Mouse (Mus musculus): ENCODE data around the gene Zswim9. TPM values are rescaled to one million over a fixed set of nuclear protein-coding genes. Genes with fewer than 3 reads are reported as not detected.

Gene Zswim9
- 8.9 and 9.7 TPM in 2 replicates for polyA plus RNA-seq (2015; fragmentation: Nextera tagmentation; extraction: Ambion mirVana)

DNA sequence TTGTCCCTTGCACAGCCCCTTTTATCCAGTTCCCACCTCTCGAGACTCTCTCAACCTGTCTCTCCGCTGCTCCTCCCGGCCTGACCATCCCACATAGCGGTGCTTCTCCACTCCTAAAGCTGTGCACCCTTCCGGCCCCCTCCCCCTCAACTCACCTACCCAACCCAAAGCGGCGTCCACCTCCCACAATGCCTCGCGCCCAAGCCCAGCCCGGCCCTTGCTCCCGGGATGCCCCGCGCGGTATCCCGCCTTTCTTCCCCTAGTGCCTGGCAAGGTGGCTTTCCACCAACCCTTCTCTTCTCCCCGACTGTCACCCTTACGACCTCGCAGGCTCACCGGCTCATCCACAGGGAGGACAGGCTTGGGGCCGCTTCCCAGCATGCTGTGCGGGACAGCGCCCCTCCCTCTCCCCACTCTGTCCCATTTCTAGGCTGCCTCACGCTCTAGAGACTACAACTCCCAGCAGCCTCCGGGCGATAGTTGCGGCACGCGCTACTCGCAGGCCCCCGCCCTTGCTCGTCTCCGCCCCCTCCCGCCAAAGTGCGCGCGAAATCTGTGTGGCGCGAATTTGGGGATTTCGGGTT is at the start of gene Zswim9:
Gene Zswim9, minus strand, starts transcription at position 414 of the 584 bp plus-strand sequence.
- Histone ChIP-seq H3K9me3 (ENCODE audit: control insufficient read depth, low read length) (no peaks in the 10 kb centered on the region), H3K4me2 (ENCODE audit: low read depth, low read length) (peak within 1 kb of the TSS; percentile 79), H3K9ac (ENCODE audit: low read length) (peak within 1 kb of the TSS; percentile 91), H3K36me3 (ENCODE audit: control insufficient read depth, insufficient read depth, low read length) (peaks cover 37% of the 10 kb centered on the region), H3K4me3 (ENCODE audit: low read length) (peak within 1 kb of the TSS; percentile 85), H3K4me1 (replicated peaks; ENCODE audit: control insufficient read depth, insufficient read depth, low read length) (peaks cover 4% of the 10 kb centered on the region; the same call in 1 of the 2 replicates), H3K27ac (ENCODE audit: low read length) (peak within 1 kb of the TSS; percentile 83), H3K27me3 (ENCODE audit: control insufficient read depth, insufficient read depth, low read depth, low read length) (no peaks in the 10 kb centered on the region)
- under 1% methylated on average over 39 of the region's 39 CpGs for WGBS
- ATAC-seq (ENCODE audit: low read depth) = peak; percentile 99

DNA sequence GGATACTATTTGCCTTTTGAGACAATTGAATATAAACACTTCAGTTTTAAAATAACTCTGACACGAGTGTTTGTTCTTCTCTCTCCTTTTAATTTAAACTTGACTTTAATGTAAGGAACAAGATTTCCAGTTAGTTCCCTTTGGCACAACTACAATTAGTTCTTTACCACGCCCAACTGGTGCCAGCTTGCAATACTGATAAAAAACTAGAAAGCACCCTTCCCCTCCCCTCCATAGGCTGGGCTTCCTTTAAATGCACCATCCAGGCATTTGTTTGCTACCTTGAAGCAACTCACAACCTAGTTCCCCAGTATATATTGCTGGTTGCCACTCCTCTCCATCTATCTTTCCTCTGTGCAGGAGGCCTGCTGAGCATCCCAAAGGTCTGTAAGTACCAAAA is 45.8 kb upstream of the Zswim9 start, which contains the start of gene Pla2g4c:
Gene Pla2g4c, plus strand, starts transcription at position 340 of the 400 bp plus-strand sequence.
- WGBS = 63% methylated on average over 2 of the region's 2 CpGs
- H3K4me3 ChIP-seq (ENCODE audit: low read length) = no peak within 1 kb of the TSS
- H3K4me2 ChIP-seq (ENCODE audit: low read depth, low read length) = no peak within 1 kb of the TSS
- peak; percentile 43; the same call in 1 of the 2 replicates for ATAC-seq (ENCODE audit: low read depth)
- H3K4me1 ChIP-seq (replicated peaks; ENCODE audit: control insufficient read depth, insufficient read depth, low read length) = no peaks in the 10 kb centered on the region
- H3K9me3 ChIP-seq (ENCODE audit: control insufficient read depth, low read length) = no peaks in the 10 kb centered on the region
- H3K27me3 ChIP-seq (ENCODE audit: control insufficient read depth, insufficient read depth, low read depth, low read length) = no peaks in the 10 kb centered on the region
- H3K27ac ChIP-seq (ENCODE audit: low read length) = no peak within 1 kb of the TSS
- no peak within 1 kb of the TSS for H3K9ac ChIP-seq (ENCODE audit: low read length)
- H3K36me3 ChIP-seq (ENCODE audit: control insufficient read depth, insufficient read depth, low read length) = no peaks in the 10 kb centered on the region

DNA sequence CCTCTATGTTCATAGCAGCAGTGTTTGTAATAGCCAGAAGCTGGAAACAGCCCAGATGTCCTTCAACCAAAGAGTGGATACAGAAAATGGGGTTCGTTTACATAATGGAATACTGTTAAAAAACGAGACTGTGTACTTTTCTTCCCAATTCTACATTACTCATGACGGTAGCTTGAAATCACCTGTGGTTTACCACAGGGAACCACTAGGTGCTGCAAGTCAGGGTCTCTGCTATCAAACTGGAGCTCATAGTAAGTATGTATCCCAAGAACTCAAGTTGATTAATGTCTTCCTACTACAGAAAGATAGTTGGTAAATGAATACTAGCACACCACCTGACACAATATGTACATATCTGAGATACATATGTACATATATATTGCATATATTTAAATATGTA is 42.9 kb upstream of the Zswim9 start:
- no peak overlapping the region for H3K9ac ChIP-seq (ENCODE audit: low read length)
- 71% methylated on average over 3 of the region's 3 CpGs for WGBS
- no peak overlapping the region for H3K27ac ChIP-seq (ENCODE audit: low read length)
- H3K4me1 ChIP-seq (replicated peaks; ENCODE audit: control insufficient read depth, insufficient read depth, low read length) = no peaks in the 10 kb centered on the region
- H3K4me2 ChIP-seq (ENCODE audit: low read depth, low read length) = no peak overlapping the region
- no peaks in the 10 kb centered on the region for H3K36me3 ChIP-seq (ENCODE audit: control insufficient read depth, insufficient read depth, low read length)
- no peaks in the 10 kb centered on the region for H3K27me3 ChIP-seq (ENCODE audit: control insufficient read depth, insufficient read depth, low read depth, low read length)
- ATAC-seq (ENCODE audit: low read depth) = no peak
- no peak overlapping the region for H3K4me3 ChIP-seq (ENCODE audit: low read length)
- no peaks in the 10 kb centered on the region for H3K9me3 ChIP-seq (ENCODE audit: control insufficient read depth, low read length)

DNA sequence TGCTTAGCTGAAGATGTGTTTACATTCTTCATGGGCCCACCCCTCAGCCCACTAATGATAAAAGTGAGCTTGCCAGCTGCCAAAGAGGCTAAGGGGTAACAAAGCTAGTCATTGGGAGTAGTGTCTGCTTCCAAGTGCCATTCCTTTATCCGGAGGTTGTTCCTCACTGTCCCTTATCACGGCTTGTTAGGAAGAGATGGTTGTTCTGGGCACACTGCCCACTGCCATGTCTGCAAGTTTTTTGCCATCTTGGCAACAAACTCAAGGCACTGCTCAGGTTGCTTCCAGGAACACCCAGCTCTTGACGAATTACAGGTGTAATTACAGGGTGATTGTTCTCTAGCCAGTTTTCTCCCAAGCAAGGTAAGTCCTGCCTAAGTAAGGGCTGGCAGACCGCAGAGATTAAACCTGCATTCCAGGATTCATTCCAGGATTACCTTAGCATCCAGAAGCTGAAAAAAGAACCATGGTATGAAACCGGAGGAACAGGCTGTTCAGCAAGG is 35.6 kb upstream of the Zswim9 start:
- peaks cover 18% of the 10 kb centered on the region for H3K36me3 ChIP-seq (ENCODE audit: control insufficient read depth, insufficient read depth, low read length)
- no peak overlapping the region for H3K27ac ChIP-seq (ENCODE audit: low read length)
- no peaks in the 10 kb centered on the region for H3K4me1 ChIP-seq (replicated peaks; ENCODE audit: control insufficient read depth, insufficient read depth, low read length)
- no peak for ATAC-seq (ENCODE audit: low read depth)
- no peaks in the 10 kb centered on the region for H3K27me3 ChIP-seq (ENCODE audit: control insufficient read depth, insufficient read depth, low read depth, low read length)
- 70% methylated on average over 5 of the region's 5 CpGs for WGBS
- no peak overlapping the region for H3K4me2 ChIP-seq (ENCODE audit: low read depth, low read length)
- H3K9me3 ChIP-seq (ENCODE audit: control insufficient read depth, low read length) = no peaks in the 10 kb centered on the region
- no peak overlapping the region for H3K4me3 ChIP-seq (ENCODE audit: low read length)
- no peak overlapping the region for H3K9ac ChIP-seq (ENCODE audit: low read length)

DNA sequence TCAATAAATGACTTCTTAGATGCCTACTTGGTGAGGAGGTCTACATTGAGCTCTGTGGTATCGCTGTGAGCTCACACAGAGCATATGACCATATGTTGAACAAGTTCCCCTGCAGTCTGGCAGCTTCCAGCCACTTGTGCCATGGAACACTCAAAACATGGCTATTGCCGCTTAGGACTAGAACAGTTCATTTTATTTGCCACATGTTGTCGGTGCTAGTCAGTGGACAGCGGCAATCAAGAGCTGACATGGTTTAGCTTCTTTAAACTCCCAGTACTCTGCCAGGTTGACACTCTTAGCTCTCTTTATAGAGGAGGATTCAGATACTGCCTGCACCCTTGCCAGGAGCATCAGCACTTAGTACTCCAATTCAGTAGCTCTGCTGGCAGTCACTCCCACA is 32.9 kb upstream of the Zswim9 start:
- Histone ChIP-seq H3K27ac (ENCODE audit: low read length) (no peak overlapping the region), H3K4me3 (ENCODE audit: low read length) (no peak overlapping the region), H3K4me1 (replicated peaks; ENCODE audit: control insufficient read depth, insufficient read depth, low read length) (no peaks in the 10 kb centered on the region), H3K9ac (ENCODE audit: low read length) (no peak overlapping the region), H3K27me3 (ENCODE audit: control insufficient read depth, insufficient read depth, low read depth, low read length) (no peaks in the 10 kb centered on the region), H3K4me2 (ENCODE audit: low read depth, low read length) (no peak overlapping the region), H3K36me3 (ENCODE audit: control insufficient read depth, insufficient read depth, low read length) (peaks cover 32% of the 10 kb centered on the region), H3K9me3 (ENCODE audit: control insufficient read depth, low read length) (no peaks in the 10 kb centered on the region)
- no peak for ATAC-seq (ENCODE audit: low read depth)
- 92% methylated on average over 4 of the region's 4 CpGs for WGBS

DNA sequence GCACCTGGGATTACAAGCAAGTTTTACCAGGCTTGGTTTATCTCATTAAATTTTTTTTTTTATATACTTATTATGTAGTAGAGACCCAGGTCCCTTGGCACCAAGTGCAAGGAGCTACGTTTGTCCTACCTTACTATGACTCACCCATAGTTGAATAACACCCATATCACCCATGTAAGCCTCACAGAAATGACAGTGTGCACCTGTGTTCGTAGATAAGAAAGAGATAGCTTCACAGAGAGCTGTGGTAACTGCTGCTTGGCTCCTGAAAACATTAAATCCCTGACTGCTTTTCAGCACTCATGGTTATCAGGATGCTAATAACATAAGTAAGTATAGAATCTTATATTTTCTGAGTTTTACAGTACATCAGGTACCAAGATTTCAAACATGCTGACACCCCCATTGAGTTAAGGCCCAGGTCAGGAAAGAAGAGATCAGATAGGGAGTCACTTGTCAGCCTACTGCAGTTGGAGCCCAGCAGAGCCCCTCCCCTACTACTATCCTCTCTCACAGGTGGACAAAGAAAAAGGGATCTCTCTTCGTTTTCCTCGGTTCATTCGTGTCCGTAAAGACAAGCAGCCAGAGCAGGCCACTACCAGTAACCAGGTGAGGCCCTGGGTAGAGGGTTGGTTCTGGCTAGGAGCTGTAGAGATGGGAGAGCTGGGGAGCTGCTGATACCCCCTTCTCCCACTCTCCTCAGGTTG is 32.1 kb upstream of the Zswim9 start:
- Histone ChIP-seq H3K9ac (ENCODE audit: low read length) (no peak overlapping the region), H3K27me3 (ENCODE audit: control insufficient read depth, insufficient read depth, low read depth, low read length) (no peaks in the 10 kb centered on the region), H3K36me3 (ENCODE audit: control insufficient read depth, insufficient read depth, low read length) (peaks cover 36% of the 10 kb centered on the region), H3K4me2 (ENCODE audit: low read depth, low read length) (no peak overlapping the region), H3K9me3 (ENCODE audit: control insufficient read depth, low read length) (no peaks in the 10 kb centered on the region), H3K4me3 (ENCODE audit: low read length) (no peak overlapping the region), H3K4me1 (replicated peaks; ENCODE audit: control insufficient read depth, insufficient read depth, low read length) (no peaks in the 10 kb centered on the region), H3K27ac (ENCODE audit: low read length) (no peak overlapping the region)
- WGBS = 91% methylated on average over 6 of the region's 6 CpGs
- no peak for ATAC-seq (ENCODE audit: low read depth)

DNA sequence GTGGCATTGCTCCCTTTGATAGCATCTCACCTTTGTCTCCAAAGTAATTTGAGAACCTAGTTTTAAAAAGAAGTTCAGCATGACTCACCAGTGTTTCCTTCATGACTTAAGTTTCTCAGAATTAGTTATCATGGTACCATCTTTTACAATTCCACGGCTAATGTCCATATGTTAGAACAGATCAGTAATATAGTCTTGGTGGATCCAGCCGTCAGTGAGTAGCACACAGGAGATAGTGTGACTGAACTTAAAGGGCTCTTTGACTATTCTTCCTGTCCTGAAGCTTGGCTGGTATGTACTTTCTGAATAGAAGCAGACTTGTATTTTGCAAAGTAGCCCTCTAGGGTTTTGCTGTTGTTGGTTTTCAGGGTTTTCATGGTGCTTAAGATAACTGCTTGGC is 30.9 kb upstream of the Zswim9 start:
- Histone ChIP-seq H3K9me3 (ENCODE audit: control insufficient read depth, low read length) (no peaks in the 10 kb centered on the region), H3K4me2 (ENCODE audit: low read depth, low read length) (no peak overlapping the region), H3K9ac (ENCODE audit: low read length) (no peak overlapping the region), H3K27me3 (ENCODE audit: control insufficient read depth, insufficient read depth, low read depth, low read length) (no peaks in the 10 kb centered on the region), H3K4me3 (ENCODE audit: low read length) (no peak overlapping the region), H3K27ac (ENCODE audit: low read length) (no peak overlapping the region), H3K36me3 (ENCODE audit: control insufficient read depth, insufficient read depth, low read length) (peaks cover 41% of the 10 kb centered on the region), H3K4me1 (replicated peaks; ENCODE audit: control insufficient read depth, insufficient read depth, low read length) (no peaks in the 10 kb centered on the region)
- no peak for ATAC-seq (ENCODE audit: low read depth)
- WGBS = 83% methylated on average over 2 of the region's 2 CpGs

DNA sequence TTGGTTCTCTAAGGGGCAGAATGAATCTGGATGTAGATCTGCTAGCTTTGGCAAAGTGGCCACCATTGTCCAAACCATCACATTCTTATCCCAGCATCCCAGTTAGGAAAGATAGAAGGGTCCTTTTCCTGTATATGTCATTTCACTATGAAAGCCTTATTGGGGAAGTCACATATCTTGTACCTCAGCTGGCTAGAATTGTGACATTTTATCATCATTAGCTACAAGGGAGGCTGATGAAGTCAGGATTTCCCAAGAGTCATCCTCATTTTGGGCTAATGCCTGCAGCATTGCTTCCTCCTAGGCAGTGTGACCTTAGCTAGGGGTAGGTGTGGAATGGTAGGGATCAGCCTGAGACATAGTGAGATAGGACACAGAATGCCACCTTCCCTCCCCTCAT is 24.9 kb upstream of the Zswim9 start:
- Histone ChIP-seq H3K27me3 (ENCODE audit: control insufficient read depth, insufficient read depth, low read depth, low read length) (no peaks in the 10 kb centered on the region), H3K27ac (ENCODE audit: low read length) (no peak overlapping the region), H3K4me1 (replicated peaks; ENCODE audit: control insufficient read depth, insufficient read depth, low read length) (no peaks in the 10 kb centered on the region), H3K4me3 (ENCODE audit: low read length) (no peak overlapping the region), H3K9me3 (ENCODE audit: control insufficient read depth, low read length) (no peaks in the 10 kb centered on the region), H3K4me2 (ENCODE audit: low read depth, low read length) (no peak overlapping the region), H3K9ac (ENCODE audit: low read length) (no peak overlapping the region), H3K36me3 (ENCODE audit: control insufficient read depth, insufficient read depth, low read length) (peaks cover 52% of the 10 kb centered on the region)
- ATAC-seq (ENCODE audit: low read depth) = no peak

DNA sequence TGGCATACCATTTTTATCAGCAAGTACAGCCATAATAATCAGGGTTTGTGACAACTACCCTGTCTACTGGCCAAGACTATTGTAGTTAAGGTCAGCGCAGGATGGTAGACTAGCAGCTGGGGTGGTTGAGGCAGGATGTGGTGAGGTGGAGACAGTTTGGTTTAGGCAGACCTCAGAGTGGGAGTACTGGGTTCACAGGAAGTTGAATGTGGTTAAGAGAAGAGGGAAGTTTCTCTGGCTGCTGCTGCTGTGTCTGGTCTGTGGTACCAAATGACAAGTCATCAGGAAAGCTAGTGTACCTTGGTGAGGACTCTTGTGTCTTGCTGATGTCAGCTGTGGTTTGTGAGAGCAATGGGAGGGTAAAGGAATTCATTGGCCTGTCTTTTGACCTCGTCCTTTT is 24.3 kb upstream of the Zswim9 start:
- no peaks in the 10 kb centered on the region for H3K9me3 ChIP-seq (ENCODE audit: control insufficient read depth, low read length)
- peaks cover 49% of the 10 kb centered on the region for H3K36me3 ChIP-seq (ENCODE audit: control insufficient read depth, insufficient read depth, low read length)
- no peaks in the 10 kb centered on the region for H3K27me3 ChIP-seq (ENCODE audit: control insufficient read depth, insufficient read depth, low read depth, low read length)
- no peak overlapping the region for H3K27ac ChIP-seq (ENCODE audit: low read length)
- no peak overlapping the region for H3K4me2 ChIP-seq (ENCODE audit: low read depth, low read length)
- H3K9ac ChIP-seq (ENCODE audit: low read length) = no peak overlapping the region
- 0 out of 2 replicates have a peak, but pooled peaks have one; percentile 26 for ATAC-seq (ENCODE audit: low read depth)
- no peaks in the 10 kb centered on the region for H3K4me1 ChIP-seq (replicated peaks; ENCODE audit: control insufficient read depth, insufficient read depth, low read length)
- H3K4me3 ChIP-seq (ENCODE audit: low read length) = no peak overlapping the region
- 67% methylated on average over 2 of the region's 2 CpGs for WGBS
